Mouse (Mus musculus): Measurements from ENCODE around the gene Serf1. TPM values are rescaled to one million over a fixed set of nuclear protein-coding genes. Genes with fewer than 3 reads are reported as not detected.

The Serf1 gene
- total and polyA plus RNA-seq, 2 experiments from 2014 or later = 7.4 to 83.4 TPM

DNA sequence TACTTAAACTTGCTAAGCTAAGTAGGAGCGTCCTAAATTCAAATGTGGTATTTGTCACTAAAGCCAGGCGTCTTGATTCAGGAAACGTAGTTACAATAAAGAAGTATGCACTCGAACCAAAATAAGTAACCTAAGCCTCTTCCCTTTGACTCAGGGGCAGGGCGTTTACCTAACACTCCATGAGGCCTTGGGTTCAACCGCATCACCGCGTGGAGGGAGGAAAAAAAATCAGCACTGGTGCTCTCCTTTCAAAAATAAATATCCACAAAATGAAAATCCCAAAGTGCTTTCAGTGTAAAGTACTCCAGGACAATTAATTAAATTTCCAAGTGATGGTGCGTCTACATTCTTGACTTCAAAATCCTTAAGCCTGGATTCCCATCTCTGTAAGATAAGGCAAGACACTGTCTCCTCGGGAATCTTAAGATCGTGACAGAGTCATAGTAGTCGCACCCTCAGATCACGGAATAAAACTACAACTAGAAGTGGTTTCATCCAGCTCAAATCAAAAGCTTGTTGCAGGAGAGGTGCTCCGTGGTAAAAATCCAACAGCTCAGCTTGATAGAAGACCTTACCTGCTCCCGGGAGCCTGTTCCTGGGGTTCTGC lies 4.7 kb upstream of the Serf1 start:
- H3K4me2 ChIP-seq (ENCODE audit: low read depth, low read length) = peak overlapping the region; percentile 71
- H3K36me3 ChIP-seq (replicated peaks; ENCODE audit: control insufficient read depth, insufficient read depth, low read length) = peaks cover 7% of the 10 kb centered on the region
- H3K9me3 ChIP-seq (replicated peaks; ENCODE audit: control insufficient read depth, low read length) = no peaks in the 10 kb centered on the region
- WGBS = 4% methylated on average over 15 of the region's 15 CpGs
- no peaks in the 10 kb centered on the region for H3K27me3 ChIP-seq (ENCODE audit: control insufficient read depth, insufficient read depth, low read length)
- ATAC-seq (ENCODE audit: insufficient read depth, low read depth) (no peak), DNase-seq (ENCODE audit: low spot score) (no peak)
- peak overlapping the region; percentile 90 for H3K27ac ChIP-seq (ENCODE audit: low read depth)
- peak overlapping the region; percentile 94 for H3K9ac ChIP-seq (replicated peaks; ENCODE audit: low read depth, low read length)
- H3K4me3 ChIP-seq (ENCODE audit: low read depth, low read length) = peak overlapping the region; percentile 96
- H3K4me1 ChIP-seq (ENCODE audit: control insufficient read depth, insufficient read depth) = peaks cover 9% of the 10 kb centered on the region
- no peak for TF ChIP-seq EP300 (IDR thresholded peaks at IDR 0.05; ENCODE audit: low read depth)
- no peak for TF ChIP-seq CTCF (IDR thresholded peaks at IDR 0.05; ENCODE audit: low read depth)

DNA sequence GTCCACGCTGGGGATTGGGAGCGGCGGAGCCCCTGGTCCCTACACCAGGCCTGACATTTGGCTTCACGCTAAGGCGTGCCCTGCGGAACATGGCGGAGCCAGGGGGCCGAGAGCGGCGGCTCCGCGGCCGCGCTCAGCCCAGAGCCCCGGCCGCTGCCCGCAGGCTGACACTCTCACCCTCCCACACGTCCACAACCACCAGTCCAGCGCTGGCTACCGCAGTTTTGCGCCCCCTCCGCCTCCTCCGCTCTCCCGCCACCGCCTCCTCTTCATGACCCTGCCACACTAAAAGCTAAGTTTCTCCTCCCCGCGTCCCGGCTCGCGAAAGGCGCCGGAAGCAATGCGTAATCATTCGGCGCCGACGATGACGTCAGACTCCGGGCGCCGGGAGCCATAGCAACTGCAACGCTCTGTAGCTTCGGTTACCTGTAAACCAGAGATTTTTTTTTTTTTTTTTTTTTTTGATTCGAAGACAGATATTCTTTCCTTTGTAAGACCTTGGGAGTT lies 4.0 kb upstream of the Serf1 start, which contains the start of gene Bdp1:
Gene Bdp1, minus strand, starts transcription at position 323 of the 507 bp plus-strand sequence.
- peak within 1 kb of the TSS; percentile 94 for H3K9ac ChIP-seq (replicated peaks; ENCODE audit: low read depth, low read length)

DNA sequence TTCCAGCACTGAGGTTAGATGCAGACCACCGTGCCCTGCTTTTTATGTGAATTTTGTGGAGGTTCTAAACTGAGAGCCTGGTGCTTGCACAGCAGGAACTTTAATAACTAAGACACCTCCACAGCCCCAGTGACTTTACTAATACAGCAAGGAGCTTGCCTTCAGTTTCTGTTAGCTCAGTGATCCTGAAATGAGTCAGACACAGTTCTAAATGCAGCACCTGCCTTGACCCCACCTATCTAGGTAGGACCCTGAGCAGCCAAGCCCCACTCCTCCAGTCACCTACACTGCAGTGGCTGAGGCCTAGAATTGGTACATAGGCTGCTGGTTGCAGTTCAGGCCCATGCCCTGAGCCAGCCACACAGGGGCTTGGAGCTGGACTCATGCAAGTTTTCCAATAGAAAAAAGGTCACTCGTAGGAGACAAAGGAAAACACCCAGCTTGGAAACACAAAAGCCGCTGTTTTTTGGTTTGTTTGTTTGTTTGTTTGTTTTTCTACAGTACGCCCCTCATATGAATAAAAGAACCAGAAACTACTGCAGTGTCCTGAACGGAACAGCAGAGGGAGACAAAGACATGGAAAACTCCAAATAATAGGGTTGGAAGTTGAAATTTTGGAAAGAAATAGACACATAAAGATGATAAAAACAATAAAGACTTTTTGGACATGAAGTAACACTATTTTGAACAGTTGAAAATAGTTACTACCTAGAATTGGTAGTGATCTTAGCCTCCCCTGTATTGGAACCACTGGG lies 4.6 kb downstream of the Serf1 start:
- H3K4me1 ChIP-seq (ENCODE audit: control insufficient read depth, insufficient read depth) = peaks cover 7% of the 10 kb centered on the region; the same call in 1 of the 2 replicates
- no peak overlapping the region for H3K9ac ChIP-seq (replicated peaks; ENCODE audit: low read depth, low read length)
- no peak overlapping the region for H3K4me3 ChIP-seq (ENCODE audit: low read depth, low read length)
- ATAC-seq (ENCODE audit: insufficient read depth, low read depth) = no peak
- no peak overlapping the region for H3K4me2 ChIP-seq (ENCODE audit: low read depth, low read length)
- no peak for DNase-seq (ENCODE audit: low spot score)
- no peaks in the 10 kb centered on the region for H3K27me3 ChIP-seq (ENCODE audit: control insufficient read depth, insufficient read depth, low read length)
- no peaks in the 10 kb centered on the region for H3K36me3 ChIP-seq (replicated peaks; ENCODE audit: control insufficient read depth, insufficient read depth, low read length)
- no peaks in the 10 kb centered on the region for H3K9me3 ChIP-seq (replicated peaks; ENCODE audit: control insufficient read depth, low read length)
- H3K27ac ChIP-seq (ENCODE audit: low read depth) = no peak overlapping the region
- no peak for TF ChIP-seq EP300 (IDR thresholded peaks at IDR 0.05; ENCODE audit: low read depth)
- peak; percentile 63 for TF ChIP-seq CTCF (IDR thresholded peaks at IDR 0.05; ENCODE audit: low read depth)
- 36% methylated on average over 5 of the region's 5 CpGs for WGBS

More for the DNA sequence above, 4.0 kb upstream of the Serf1 start, which contains the start of gene Bdp1:
- peak within 1 kb of the TSS; percentile 96 for H3K4me3 ChIP-seq (ENCODE audit: low read depth, low read length)
- ATAC-seq (ENCODE audit: insufficient read depth, low read depth) (peak; percentile 81), DNase-seq (ENCODE audit: low spot score) (peak; percentile 82)
- TF ChIP-seq CTCF (IDR thresholded peaks at IDR 0.05; ENCODE audit: low read depth) (no peak), EP300 (IDR thresholded peaks at IDR 0.05; ENCODE audit: low read depth) (no peak)
- WGBS = 0% methylated on average over 44 of the region's 44 CpGs
- H3K36me3 ChIP-seq (replicated peaks; ENCODE audit: control insufficient read depth, insufficient read depth, low read length) = peaks cover 2% of the 10 kb centered on the region
- peak within 1 kb of the TSS; percentile 90 for H3K27ac ChIP-seq (ENCODE audit: low read depth)
- H3K4me1 ChIP-seq (ENCODE audit: control insufficient read depth, insufficient read depth) = peaks cover 15% of the 10 kb centered on the region
- H3K27me3 ChIP-seq (ENCODE audit: control insufficient read depth, insufficient read depth, low read length) = no peaks in the 10 kb centered on the region
- H3K9me3 ChIP-seq (replicated peaks; ENCODE audit: control insufficient read depth, low read length) = no peaks in the 10 kb centered on the region
- H3K4me2 ChIP-seq (ENCODE audit: low read depth, low read length) = peak within 1 kb of the TSS; percentile 71

DNA sequence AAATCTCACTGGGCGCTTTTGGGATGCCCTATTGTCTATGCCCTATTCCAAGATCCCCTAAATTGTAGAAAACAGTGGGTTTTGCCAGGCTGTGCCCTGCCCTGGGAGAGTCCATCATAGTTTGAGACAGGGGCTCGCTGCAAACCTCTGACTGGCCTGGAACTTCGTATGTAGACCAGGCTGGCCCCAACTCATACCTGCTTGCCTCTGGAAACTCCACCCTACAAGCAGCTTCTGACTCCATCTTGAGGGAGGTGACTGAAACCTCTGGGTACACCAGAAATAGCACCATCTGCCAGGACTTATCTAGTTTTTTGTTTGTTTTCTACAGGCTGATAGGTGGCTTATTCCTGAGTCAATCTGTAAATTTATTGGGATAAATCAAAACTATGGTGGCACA lies 16.2 kb downstream of the Serf1 start:
- H3K27me3 ChIP-seq (ENCODE audit: control insufficient read depth, insufficient read depth, low read length) = no peaks in the 10 kb centered on the region
- no peaks in the 10 kb centered on the region for H3K9me3 ChIP-seq (replicated peaks; ENCODE audit: control insufficient read depth, low read length)
- peaks cover 19% of the 10 kb centered on the region for H3K36me3 ChIP-seq (replicated peaks; ENCODE audit: control insufficient read depth, insufficient read depth, low read length)
- no peak for TF ChIP-seq EP300 (IDR thresholded peaks at IDR 0.05; ENCODE audit: low read depth)
- no peak for TF ChIP-seq CTCF (IDR thresholded peaks at IDR 0.05; ENCODE audit: low read depth)
- ATAC-seq (ENCODE audit: insufficient read depth, low read depth) (no peak; the same call in 1 of the 2 replicates), DNase-seq (ENCODE audit: low spot score) (no peak)
- 83% methylated on average over 3 of the region's 3 CpGs for WGBS
- no peak overlapping the region for H3K27ac ChIP-seq (ENCODE audit: low read depth)
- H3K4me1 ChIP-seq (ENCODE audit: control insufficient read depth, insufficient read depth) = peaks cover 14% of the 10 kb centered on the region
- H3K4me3 ChIP-seq (ENCODE audit: low read depth, low read length) = peak overlapping the region; percentile 77
- H3K9ac ChIP-seq (replicated peaks; ENCODE audit: low read depth, low read length) = no peak overlapping the region
- peak overlapping the region; percentile 95 for H3K4me2 ChIP-seq (ENCODE audit: low read depth, low read length)

DNA sequence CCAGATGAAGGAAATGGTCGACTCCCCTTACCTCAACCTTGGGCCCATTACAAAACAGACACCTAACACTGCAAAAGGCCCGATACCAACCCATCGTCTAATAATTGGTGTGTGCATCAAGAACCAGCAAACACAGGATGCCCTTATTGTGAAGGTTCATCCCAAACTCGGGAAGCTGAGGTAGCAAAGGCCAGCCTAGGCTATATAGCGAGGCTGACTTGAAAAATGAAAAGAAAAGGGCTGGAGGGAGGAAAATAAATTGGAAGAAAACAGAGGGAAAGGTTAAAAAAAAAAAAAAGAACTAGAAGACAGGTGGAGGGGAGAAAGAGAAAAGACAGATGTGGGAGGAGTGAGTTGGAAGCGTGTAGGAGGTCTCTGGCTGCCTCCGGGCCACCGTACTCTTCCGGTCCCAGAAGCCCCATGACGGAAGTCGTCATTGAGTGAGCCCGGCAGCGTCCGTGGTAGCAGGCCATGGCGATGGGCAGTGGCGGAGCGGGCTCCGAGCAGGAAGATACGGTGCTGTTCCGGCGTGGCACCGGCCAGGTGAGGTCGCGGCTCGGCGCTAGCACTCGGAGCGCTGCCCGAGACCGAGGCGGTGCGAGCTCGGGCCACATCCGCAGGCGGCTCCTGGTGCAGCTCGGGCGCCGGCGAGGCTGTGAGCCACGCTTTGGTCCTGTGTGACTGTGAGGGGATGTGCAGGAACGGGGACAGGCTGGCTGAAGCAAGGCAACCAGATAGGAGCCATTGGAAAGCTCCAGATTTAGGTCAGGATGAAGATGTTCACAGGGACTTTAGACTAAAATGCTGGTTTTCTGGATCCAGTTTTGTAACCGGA lies 16.8 kb downstream of the Serf1 start, which contains the start of gene Smn1:
Gene Smn1, plus strand, starts transcription at position 430 of the 835 bp plus-strand sequence.
- Histone ChIP-seq H3K36me3 (replicated peaks; ENCODE audit: control insufficient read depth, insufficient read depth, low read length) (peaks cover 22% of the 10 kb centered on the region), H3K4me3 (ENCODE audit: low read depth, low read length) (peak within 1 kb of the TSS; percentile 77), H3K27ac (ENCODE audit: low read depth) (0 out of 2 replicates have a peak within 1 kb of the TSS, but pooled peaks have one; percentile 31), H3K4me2 (ENCODE audit: low read depth, low read length) (peak within 1 kb of the TSS; percentile 95), H3K27me3 (ENCODE audit: control insufficient read depth, insufficient read depth, low read length) (no peaks in the 10 kb centered on the region), H3K4me1 (ENCODE audit: control insufficient read depth, insufficient read depth) (peaks cover 14% of the 10 kb centered on the region), H3K9me3 (replicated peaks; ENCODE audit: control insufficient read depth, low read length) (no peaks in the 10 kb centered on the region), H3K9ac (replicated peaks; ENCODE audit: low read depth, low read length) (peak within 1 kb of the TSS; percentile 60)
- peak; percentile 93 for DNase-seq (ENCODE audit: low spot score)
- TF ChIP-seq CTCF (IDR thresholded peaks at IDR 0.05; ENCODE audit: low read depth) (no peak), EP300 (IDR thresholded peaks at IDR 0.05; ENCODE audit: low read depth) (no peak)
- peak; percentile 95 for ATAC-seq (ENCODE audit: insufficient read depth, low read depth)
- WGBS = 4% methylated on average over 42 of the region's 42 CpGs

Data from heart, postnatal 0 days (tissue).